Mouse (Mus musculus): ENCODE data around the gene Serpinb6a.

Serpinb6a gene

GRCm38 (mm10) chr13:33905176-33905954 is 97.2 kb downstream of the Serpinb6a start, which contains the start of gene Serpinb6c:
Gene Serpinb6c, minus strand, starts transcription at chr13:33905708.
- no peak for DNase-seq

GRCm38 (mm10) chr13:33903290-33903689 is 99.3 kb downstream of the Serpinb6a start:
- no peak for DNase-seq

GRCm38 (mm10) chr13:33894207-33894606 is 108.4 kb downstream of the Serpinb6a start:
- DNase-seq: peak; percentile 5 to 6
